Mouse (Mus musculus) kidney, adult 9 months (tissue): ENCODE results near the gene Cldn2.

ENCODE experiments used
- DNase-seq: peaks from one replicate; pipeline ENCODE4 v3.0.0; 2022

Cldn2 gene

GRCm38 (mm10) chrX:139808085-139808484 is 7.5 kb downstream of the Cldn2 start:
- DNase-seq, result peak; percentile 81

DNA sequence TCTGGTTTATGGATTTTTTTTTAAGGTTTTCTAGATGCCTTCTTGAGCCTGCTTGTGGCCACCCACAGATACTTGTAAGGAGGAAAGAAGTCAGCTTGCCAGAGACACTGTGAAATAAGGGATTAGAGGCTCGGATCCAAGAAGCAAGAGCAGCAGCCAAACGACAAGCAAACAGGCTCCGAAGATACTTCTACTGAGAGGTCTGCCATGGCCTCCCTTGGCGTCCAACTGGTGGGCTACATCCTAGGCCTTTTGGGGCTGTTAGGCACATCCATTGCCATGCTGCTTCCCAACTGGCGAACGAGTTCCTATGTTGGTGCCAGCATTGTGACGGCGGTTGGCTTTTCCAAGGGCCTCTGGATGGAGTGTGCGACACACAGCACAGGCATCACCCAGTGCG is 7.9 kb downstream of the Cldn2 start:
- no peak for DNase-seq

GRCm38 (mm10) chrX:139812636-139813298 is 12.1 kb downstream of the Cldn2 start:
- peak; percentile 58 for DNase-seq

DNA sequence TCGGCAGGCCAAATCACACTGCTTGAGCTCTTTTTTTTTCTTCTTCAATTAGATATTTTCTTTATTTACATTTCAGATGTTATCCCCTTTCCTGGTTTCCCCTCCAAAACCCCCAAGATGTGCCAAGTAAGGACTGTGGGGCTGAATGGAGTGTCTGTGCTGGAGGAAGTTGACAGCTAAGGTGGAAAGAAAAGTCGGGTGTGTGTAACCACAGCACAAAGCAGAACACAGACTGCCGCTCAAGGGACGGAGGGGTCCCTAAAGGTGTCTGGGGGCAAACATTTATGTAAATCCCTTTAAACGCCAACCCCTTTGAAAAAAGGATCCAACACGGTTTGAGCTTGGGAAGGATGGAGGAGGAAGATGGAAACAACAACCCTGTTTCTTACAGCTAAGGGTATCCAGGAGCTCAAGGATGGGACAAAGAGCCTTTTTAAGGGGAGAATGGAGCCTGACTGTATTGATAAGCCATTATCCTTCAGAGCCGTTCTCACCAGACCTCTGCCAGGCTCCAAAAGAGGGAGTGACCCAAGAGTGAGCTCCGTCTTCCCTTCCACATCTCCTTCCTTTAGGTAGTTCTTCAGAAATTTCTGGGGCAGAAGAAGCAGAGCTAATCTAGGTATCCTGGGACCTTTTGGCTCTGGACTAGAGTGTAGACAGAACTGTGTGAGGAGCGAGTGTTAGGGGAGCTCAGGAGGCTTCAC is 12.8 kb downstream of the Cldn2 start:
- no peak for DNase-seq

GRCm38 (mm10) chrX:139814018-139814635 is 13.5 kb downstream of the Cldn2 start:
- no peak for DNase-seq

- peak; percentile 85 for DNase-seq
These were observed 14.6 kb downstream of the Cldn2 start for GRCm38 (mm10) chrX:139815201-139815600.

DNA sequence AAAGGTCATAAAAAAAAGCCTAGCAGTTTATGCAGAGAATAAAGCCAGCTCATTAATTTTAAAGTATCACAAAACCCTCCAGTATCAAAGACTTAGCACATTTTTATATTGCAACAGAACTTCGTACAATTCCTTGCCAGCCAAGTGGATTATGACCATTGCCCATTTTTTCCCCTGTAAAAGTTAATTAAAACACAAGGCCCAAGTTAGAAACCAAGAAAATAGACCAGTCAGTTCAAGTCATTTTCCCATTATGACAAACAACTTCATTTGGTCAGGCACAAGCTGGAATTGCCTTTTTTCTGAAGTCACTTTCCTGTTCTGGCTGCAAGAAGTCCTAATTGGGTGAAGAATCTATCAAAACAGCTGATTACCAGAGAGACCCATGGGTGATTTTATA is 24.8 kb downstream of the Cldn2 start:
- DNase-seq, result peak; percentile 54

GRCm38 (mm10) chrX:139826926-139827325 is 26.3 kb downstream of the Cldn2 start:
- DNase-seq, result no peak

GRCm38 (mm10) chrX:139828363-139829092 is 27.9 kb downstream of the Cldn2 start:
- no peak for DNase-seq

DNA sequence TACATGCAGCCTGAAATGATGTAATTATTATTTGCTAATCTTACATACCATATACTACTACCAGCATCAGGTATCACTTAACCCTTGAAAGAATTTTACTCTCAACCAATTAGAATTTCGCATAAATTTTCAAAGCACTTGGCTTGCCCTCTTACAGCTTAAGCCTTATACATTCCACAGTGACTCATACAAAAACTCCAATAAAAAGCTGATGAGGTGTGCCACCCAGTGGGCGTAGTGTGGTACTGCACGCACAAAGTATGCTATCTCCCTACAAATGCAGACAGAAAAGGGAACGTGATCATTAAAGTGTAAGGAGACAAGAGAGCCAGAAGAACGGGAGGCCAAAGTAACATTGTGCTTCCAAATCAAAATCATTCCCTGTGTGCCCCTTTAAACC is 31.8 kb downstream of the Cldn2 start:
- peak; percentile 72 for DNase-seq

DNA sequence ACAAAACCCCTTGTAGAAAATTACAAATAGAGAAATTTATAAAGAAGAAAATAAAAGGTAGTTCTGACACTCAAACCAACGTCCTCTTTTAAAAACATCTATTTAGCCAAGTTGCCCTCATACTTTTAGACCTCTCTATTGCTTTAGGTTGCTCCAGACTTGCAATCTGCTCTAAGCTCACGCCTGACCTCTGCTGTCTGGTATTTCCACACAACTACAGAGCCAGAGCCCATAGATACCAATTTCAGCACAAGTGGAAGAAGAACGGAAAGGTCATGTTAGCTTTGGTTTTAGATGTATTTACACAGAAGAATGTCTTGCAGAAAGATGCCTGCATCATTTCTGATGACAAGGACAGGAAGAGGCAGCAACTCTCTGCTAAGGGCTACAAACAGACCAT is 38.4 kb downstream of the Cldn2 start:
- no peak for DNase-seq

DNA sequence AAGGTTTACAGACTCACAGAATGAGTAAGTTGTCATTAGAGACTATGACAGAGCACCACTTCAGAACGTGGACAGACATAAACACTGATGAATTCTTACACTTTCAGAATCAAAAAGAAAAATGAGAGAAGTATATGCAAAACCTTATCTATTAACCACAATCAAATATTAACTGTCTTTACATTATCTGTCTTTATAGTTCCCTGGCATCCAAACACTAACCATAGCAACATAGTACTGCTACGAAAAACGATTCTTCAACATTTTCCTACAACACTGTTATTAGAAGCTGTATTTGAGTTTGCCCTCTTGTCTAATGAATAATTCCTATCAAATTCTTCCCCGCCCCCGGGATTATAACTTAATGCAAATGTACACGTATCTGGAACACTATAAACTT is 40.5 kb downstream of the Cldn2 start:
- DNase-seq, result no peak

DNA sequence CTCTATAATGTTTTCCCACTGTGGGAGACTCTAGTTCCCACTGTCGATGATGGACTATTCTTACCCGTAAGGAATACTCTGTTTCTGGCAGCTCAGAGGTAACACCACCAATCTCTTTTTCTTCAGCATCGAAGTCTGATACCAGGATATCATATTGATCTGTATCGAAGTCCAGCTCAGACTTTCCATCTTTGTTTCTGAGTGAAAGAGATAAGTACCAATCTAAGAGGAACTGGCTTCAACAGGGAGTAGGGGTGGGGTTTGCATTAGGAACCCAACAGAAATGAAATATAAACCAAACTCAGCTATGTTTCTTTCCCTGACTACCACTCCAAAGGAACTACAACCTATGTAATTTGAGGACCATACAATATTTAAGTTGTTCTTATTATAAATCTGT is 54.2 kb downstream of the Cldn2 start:
- no peak for DNase-seq

DNA sequence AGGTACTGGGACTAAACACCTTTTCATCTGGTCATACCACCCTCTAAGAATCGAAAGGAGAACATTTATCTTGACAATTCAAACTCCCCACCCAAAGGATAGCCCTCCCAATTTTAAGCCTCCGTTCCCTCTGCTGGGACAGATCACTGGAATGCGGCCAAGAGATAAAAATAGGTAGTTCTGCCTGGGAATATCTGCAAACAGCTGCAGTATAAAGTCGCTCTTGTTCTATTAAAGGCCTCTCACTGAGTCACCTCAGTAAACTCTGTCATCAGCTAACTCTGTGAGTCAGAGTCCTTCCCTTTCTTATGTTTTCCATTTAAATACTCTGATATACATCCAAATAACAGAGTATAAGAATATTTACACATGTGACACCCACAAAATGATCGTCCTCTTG is 58.8 kb downstream of the Cldn2 start:
- no peak for DNase-seq
